Mouse (Mus musculus) heart, postnatal 0 days (tissue): ENCODE measurements around the gene Zfp580. TPM values are rescaled to one million over a fixed set of nuclear protein-coding genes. Genes with fewer than 3 reads are reported as not detected.

Source experiments
- ATAC-seq: fragments of 200-750 bp; cut with Nextera tagmentation; 2 replicates; pipeline ENCODE4 v1.8.0; 2017; ENCODE audit warnings: low read depth, moderate number of reproducible peaks, moderate library complexity; ENCODE audit not compliant: insufficient read depth
- DNase-seq: peaks from one replicate; pipeline ENCODE4 v3.0.0-alpha.2; 2016; ENCODE audit warnings: low spot score
- H3K27ac ChIP-seq: fragments of 300-500 bp; sonication (generic); 2 replicates; pipeline ENCODE4 v1.5.1; 2014; ENCODE audit warnings: low read depth, mild to moderate bottlenecking
- H3K27me3 ChIP-seq: fragments of 300-500 bp; sonication (generic); 2 replicates; pipeline ENCODE4 v1.6.1; 2014; ENCODE audit warnings: low read length, mixed read lengths; ENCODE audit not compliant: control insufficient read depth, insufficient read depth
- H3K36me3 ChIP-seq: fragments of 300-500 bp; sonication (generic); replicated peaks from 2 replicates; pipeline ENCODE4 v1.6.1; 2014; ENCODE audit warnings: low read length, mixed read lengths; ENCODE audit not compliant: control insufficient read depth, insufficient read depth
- H3K4me1 ChIP-seq: fragments of 300-500 bp; sonication (generic); 2 replicates; pipeline ENCODE4 v1.6.1; 2014; ENCODE audit warnings: antibody characterized with exemption; ENCODE audit not compliant: control insufficient read depth, insufficient read depth
- H3K4me2 ChIP-seq: fragments of 300-500 bp; sonication (generic); 2 replicates; pipeline ENCODE4 v1.6.1; 2014; ENCODE audit warnings: low read depth, mild to moderate bottlenecking, low read length, moderate library complexity
- H3K4me3 ChIP-seq: fragments of 300-500 bp; sonication (generic); 2 replicates; pipeline ENCODE4 v1.5.1; 2014; ENCODE audit warnings: low read depth, low read length
- H3K9ac ChIP-seq: fragments of 300-500 bp; sonication (generic); replicated peaks from 2 replicates; pipeline ENCODE4 v1.6.1; 2014; ENCODE audit warnings: low read depth, low read length, mixed read lengths
- H3K9me3 ChIP-seq: fragments of 300-500 bp; sonication (generic); replicated peaks from 2 replicates; pipeline ENCODE4 v1.6.1; 2016; ENCODE audit warnings: low read length; ENCODE audit not compliant: control insufficient read depth
- CTCF ChIP-seq: IDR thresholded peaks from 2 replicates; pipeline ENCODE4 v1.5.1; 2016; ENCODE audit warnings: antibody characterized with exemption, control low read depth, low read depth
- EP300 ChIP-seq: IDR thresholded peaks from 2 replicates; pipeline ENCODE4 v1.6.1; 2016; ENCODE audit warnings: antibody characterized with exemption, low read depth
- WGBS: fragments of 180-500 bp; shearing (Covaris S2); extraction: QIAGEN DNeasy Blood & Tissue Kit; methylation state at CpG from one replicate; pipeline ENCODE4 v1.1.7; 2014; 5-methylcytosine and 5-hydroxymethylcytosine counted together
- polyA plus RNA-seq: library from polyadenylated mRNA; unstranded; fragments of >200 nt; fragmentation: Nextera tagmentation; extraction: Ambion mirVana; gene quantifications from 2 replicates; pipeline ENCODE4 v1.2.1, GENCODE M21; 2015
- total RNA-seq: library from RNA; depleted of rRNA; stranded (reverse); fragments of >200 nt; gene quantifications from 2 replicates; pipeline ENCODE4 v1.2.3, GENCODE M21; 2014; ENCODE audit warnings: low replicate concordance

Gene Zfp580
- total and polyA plus RNA-seq, 2 experiments from 2014 or later, result 16.6 TPM; not detected in 1

DNA sequence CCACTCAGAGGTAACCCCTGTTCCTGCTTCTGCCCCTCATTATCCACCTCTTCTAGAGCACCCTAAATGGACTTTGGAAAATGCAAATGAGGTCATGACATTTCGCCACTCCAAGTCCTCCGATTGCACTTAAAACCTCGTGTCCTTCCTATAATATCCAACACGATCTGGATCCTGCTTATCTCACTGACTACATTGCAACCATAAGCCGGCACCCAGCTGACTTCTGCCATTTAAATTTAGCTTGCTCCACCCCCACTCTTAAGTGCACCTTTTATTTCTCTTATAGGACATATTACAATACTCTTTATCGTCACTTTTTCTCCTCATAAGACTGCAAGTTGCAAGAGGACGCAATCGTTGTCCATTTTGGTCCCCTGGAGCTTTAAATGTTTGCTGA, 13.9 kb upstream of the Zfp580 start:
- ATAC-seq (no peak), DNase-seq (no peak)
- Histone ChIP-seq H3K4me1 (peaks cover 8% of the 10 kb centered on the region), H3K27me3 (no peaks in the 10 kb centered on the region), H3K9ac (peak overlapping the region; percentile 88; the same call in 1 of the 2 replicates), H3K4me3 (peak overlapping the region; percentile 81), H3K4me2 (peak overlapping the region; percentile 58), H3K36me3 (peaks cover 31% of the 10 kb centered on the region), H3K9me3 (no peaks in the 10 kb centered on the region), H3K27ac (peak overlapping the region; percentile 99)
- TF ChIP-seq CTCF (no peak), EP300 (no peak)
- WGBS, result 65% methylated on average over 8 of the region's 8 CpGs

DNA sequence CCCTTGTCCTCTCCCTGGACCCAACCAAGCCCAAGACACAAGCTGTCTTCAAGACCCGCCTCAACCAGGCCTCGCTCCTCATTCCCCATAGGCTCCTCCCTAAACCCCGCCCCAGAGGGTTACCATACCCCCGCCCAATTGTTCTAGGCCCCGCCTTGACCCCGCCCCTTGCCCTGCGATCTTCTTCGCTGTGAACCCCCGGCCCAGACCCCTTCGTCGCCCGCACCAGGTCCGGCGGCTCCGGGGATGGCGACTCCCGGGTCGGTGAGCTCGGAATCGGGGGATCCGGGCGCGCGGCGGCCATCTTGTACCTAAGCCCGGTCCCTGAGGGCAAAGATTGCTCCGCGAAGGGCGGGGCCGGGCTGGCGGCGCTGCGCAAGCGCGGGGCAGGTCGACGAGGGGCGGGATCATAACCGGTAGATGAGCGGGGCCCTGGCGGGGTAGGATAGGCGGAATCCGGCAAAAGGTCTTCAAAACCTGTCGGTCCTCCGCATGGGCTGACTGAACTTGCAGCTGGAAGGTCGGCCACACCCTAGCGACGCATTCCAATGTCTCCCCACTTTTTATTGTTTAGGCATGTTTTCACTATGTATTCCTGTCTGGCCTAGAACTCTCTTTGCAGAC, 13.1 kb upstream of the Zfp580 start, which contains the start of gene Zfp784:
Gene Zfp784, minus strand, starts transcription at position 338 of the 624 bp plus-strand sequence.
- H3K4me1 ChIP-seq, result peaks cover 8% of the 10 kb centered on the region
- peak within 1 kb of the TSS; percentile 88 for H3K9ac ChIP-seq
- H3K9me3 ChIP-seq, result no peaks in the 10 kb centered on the region
- TF ChIP-seq CTCF, result no peak
- peak; percentile 30; the same call in 1 of the 2 replicates for TF ChIP-seq EP300
- ATAC-seq, result peak; percentile 98
- WGBS, result under 1% methylated on average over 48 of the region's 48 CpGs
- peak within 1 kb of the TSS; percentile 58 for H3K4me2 ChIP-seq
- peak within 1 kb of the TSS; percentile 99 for H3K27ac ChIP-seq
- peaks cover 24% of the 10 kb centered on the region for H3K36me3 ChIP-seq
- DNase-seq, result peak; percentile 89
- peak within 1 kb of the TSS; percentile 81 for H3K4me3 ChIP-seq
- H3K27me3 ChIP-seq, result no peaks in the 10 kb centered on the region

DNA sequence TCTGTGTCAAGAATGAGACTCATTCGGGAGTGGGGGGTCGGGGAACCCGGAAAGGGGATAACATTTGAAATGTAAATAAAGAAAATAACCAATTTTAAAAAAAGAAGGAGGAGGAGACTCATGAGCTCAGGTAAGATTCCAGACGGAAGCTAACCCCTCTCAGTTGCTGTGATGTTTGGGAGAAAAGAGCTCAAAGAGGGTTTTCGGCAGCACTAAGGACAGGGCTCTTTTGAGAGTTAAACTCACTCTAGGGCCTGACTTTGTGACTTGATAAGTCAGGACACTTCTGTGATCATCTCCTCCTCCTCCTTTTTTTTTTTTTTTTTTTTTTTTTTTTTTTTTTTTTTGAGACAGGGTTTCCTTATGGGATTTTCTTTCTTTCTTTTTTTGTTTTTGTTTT, 12.4 kb upstream of the Zfp580 start:
- 37% methylated on average over 5 of the region's 5 CpGs for WGBS

DNA sequence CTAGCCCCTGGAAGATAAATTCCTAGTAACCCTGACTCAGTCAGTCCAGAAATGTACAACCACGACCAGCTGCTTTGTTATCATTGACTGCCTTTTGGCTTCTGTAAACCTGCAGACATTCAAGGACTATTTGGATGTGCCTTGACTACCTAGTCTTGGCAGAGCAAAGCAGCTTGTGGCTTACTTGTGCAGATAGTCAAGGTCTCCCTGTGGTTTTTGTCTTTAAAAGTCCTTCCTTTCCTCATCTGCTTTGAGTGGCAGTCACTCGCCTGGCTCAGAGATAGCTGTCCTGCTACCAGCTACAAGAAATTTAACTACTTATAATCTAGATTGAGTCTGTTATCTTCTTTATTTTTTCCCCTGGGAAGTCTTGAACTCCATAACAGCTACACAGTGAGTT, 6.4 kb upstream of the Zfp580 start:
- DNase-seq (no peak), ATAC-seq (no peak)
- H3K36me3 ChIP-seq, result no peaks in the 10 kb centered on the region
- H3K9me3 ChIP-seq, result no peaks in the 10 kb centered on the region
- WGBS, result 60% methylated on average over 2 of the region's 2 CpGs
- no peak overlapping the region for H3K4me3 ChIP-seq
- no peak overlapping the region for H3K4me2 ChIP-seq
- H3K9ac ChIP-seq, result no peak overlapping the region
- H3K27me3 ChIP-seq, result no peaks in the 10 kb centered on the region
- no peaks in the 10 kb centered on the region for H3K4me1 ChIP-seq
- H3K27ac ChIP-seq, result no peak overlapping the region
- TF ChIP-seq EP300 (no peak), CTCF (no peak)

More for the DNA sequence above, 12.4 kb upstream of the Zfp580 start:
- Histone ChIP-seq H3K4me2 (peak overlapping the region; percentile 58), H3K4me3 (peak overlapping the region; percentile 81), H3K36me3 (peaks cover 18% of the 10 kb centered on the region), H3K9me3 (no peaks in the 10 kb centered on the region), H3K4me1 (peaks cover 8% of the 10 kb centered on the region), H3K27me3 (no peaks in the 10 kb centered on the region), H3K9ac (peak overlapping the region; percentile 88; the same call in 1 of the 2 replicates), H3K27ac (peak overlapping the region; percentile 99; the same call in 1 of the 2 replicates)
- no peak for ATAC-seq
- no peak for TF ChIP-seq EP300
- TF ChIP-seq CTCF, result no peak
- no peak for DNase-seq

DNA sequence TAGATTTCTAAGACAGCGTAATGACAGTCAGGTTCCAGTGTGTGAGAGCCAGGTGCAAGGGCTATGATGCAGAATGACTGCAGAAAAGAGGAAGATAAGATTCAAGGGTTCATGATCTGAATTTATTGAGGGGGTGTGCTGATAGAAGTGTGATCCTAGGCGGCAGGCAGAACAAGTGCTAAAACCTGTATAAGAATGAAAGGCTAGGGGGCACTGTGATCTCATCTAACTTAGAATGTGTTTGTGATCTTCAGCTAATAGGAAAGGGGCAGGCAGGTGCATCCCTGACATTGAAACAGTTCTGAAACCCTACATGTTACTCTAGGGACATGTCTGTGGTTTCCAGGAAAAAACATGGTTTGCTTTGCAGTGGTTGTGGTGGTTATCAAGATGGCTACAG, 5.2 kb upstream of the Zfp580 start:
- Histone ChIP-seq H3K27ac (no peak overlapping the region), H3K4me3 (no peak overlapping the region), H3K36me3 (no peaks in the 10 kb centered on the region), H3K4me1 (peaks cover 6% of the 10 kb centered on the region), H3K27me3 (no peaks in the 10 kb centered on the region), H3K4me2 (no peak overlapping the region), H3K9me3 (no peaks in the 10 kb centered on the region), H3K9ac (no peak overlapping the region)
- TF ChIP-seq CTCF (peak; percentile 2; the same call in 1 of the 2 replicates), EP300 (no peak)
- ATAC-seq, result no peak
- no peak for DNase-seq
- WGBS, result 62% methylated on average over 2 of the region's 2 CpGs

- ATAC-seq (no peak), DNase-seq (peak; percentile 65)
- no peak for TF ChIP-seq EP300
- TF ChIP-seq CTCF, result peak; percentile 56
- Histone ChIP-seq H3K27me3 (0 out of 2 replicates have a peak, but pooled peaks cover 3% of the 10 kb centered on the region), H3K27ac (no peak overlapping the region), H3K36me3 (no peaks in the 10 kb centered on the region), H3K4me2 (no peak overlapping the region), H3K4me1 (peaks cover 8% of the 10 kb centered on the region), H3K4me3 (no peak overlapping the region), H3K9ac (no peak overlapping the region), H3K9me3 (no peaks in the 10 kb centered on the region)
- 14% methylated on average over 2 of the region's 2 CpGs for WGBS
Measured at GRCm38 (mm10) chr7:5047313-5047712, 4.0 kb upstream of the Zfp580 start.
